Mouse (Mus musculus) T-cell, adult 2 months (primary cell): ENCODE measurements around the gene Dnajb11.

Experiments
- DNase-seq: peaks from one replicate; pipeline ENCODE4 v3.0.0; 2022; ENCODE audit warnings: low spot score

Gene Dnajb11

GRCm38 (mm10) chr16:22881487-22881886 lies 23.8 kb downstream of the Dnajb11 start:
- DNase-seq: no peak

GRCm38 (mm10) chr16:22883441-22883840 lies 25.8 kb downstream of the Dnajb11 start:
- DNase-seq: no peak

DNA sequence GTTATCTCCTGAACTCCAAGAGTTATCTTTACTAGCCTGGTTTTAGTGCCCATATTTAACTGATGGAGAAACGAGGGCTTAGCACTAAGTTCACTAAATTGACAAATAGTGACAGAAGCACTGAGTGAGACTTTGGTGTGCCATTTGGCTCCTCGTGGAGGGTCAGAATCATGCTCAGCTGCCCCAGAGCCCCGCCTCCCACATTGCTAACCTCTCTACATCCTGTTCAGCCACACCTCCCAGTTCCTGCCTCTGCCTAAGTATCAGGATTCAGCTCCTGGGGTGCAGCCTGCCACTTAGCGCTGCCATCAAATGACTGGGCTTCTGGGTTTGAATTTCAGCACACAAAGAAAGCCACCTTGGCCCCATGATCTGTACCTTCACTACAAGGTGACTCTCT lies 27.7 kb downstream of the Dnajb11 start:
- no peak for DNase-seq

DNA sequence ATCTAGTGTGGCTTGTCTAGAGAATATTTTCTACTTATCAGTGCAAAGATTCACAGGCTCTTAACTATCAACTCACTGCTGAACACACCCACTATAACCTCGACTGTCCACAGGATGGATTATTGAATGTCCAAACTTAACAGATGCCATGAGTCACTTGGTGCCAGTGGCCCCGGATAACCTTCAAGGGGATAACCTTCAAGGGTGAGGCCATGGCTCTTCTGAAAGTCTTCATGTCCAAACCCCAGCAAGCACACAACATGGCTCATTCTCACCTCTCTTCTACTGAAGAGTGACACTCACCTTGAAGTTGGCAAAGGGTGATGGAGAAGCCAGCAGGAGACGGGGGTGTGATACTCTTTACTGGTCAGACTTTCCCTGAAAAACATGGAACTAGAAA lies 29.1 kb downstream of the Dnajb11 start:
- no peak for DNase-seq

GRCm38 (mm10) chr16:22888835-22889234 lies 31.2 kb downstream of the Dnajb11 start:
- DNase-seq: no peak

DNA sequence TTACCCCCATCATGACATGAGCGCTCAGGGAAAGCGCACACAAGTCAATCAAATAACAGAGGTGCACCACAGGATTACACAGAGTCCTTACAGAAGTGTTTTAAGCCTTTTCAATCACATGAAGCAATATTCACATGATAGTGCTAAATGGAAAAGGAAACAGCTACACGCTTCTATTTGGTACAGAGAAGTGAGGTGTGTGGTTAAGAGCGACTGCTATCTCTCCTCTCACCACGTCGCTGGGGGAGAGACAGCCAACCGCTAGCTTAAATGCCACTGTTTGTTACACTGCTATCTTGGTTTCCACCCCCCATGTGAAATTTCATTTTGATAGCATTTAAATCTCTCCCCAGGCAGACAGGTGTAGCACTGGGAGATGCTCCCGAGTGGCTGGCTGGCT lies 32.1 kb downstream of the Dnajb11 start:
- no peak for DNase-seq

- DNase-seq: no peak
These were observed 33.3 kb downstream of the Dnajb11 start, which contains the start of gene Ahsg for GRCm38 (mm10) chr16:22890683-22891510. TSS of gene Ahsg (plus strand) at chr16:22891277.

- DNase-seq: no peak
These were observed 34.1 kb downstream of the Dnajb11 start for GRCm38 (mm10) chr16:22891733-22892154.

DNA sequence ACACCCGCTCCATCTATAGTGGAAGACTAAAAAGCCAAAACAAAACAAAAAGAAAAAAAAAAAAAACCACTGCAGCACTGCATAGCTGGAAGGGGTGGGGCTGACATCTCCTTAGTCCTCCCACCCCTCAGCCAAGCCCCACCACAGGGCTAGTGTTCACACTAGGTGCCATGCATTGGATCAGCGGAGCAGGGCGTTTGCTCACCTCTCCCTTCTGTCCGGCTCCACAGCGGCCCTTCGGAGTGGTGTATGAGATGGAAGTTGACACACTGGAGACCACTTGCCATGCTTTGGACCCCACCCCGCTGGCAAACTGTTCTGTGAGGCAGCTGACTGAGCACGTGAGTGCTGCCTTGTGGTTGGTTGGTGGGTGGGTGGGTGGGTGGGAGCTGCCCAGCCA lies 36.5 kb downstream of the Dnajb11 start:
- no peak for DNase-seq

DNA sequence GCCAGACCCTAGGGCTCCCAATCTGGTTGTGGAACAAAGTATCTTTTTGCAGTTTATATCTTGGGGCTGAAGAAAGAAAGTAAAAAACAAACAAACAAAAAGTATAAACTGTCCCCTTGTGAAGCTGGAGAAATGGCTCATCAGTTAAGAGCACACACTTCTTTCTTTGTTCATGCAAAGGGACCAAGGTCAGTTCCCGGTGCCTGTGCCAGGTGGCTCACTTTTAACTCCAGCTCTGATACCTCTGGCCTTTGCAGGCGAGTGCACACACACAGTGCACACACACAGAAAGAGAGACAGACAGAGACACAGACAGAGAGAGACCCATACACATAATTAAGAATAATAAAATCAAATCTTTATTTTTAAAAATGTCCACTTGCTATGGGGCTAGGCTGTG lies 39.0 kb downstream of the Dnajb11 start:
- DNase-seq: no peak

DNA sequence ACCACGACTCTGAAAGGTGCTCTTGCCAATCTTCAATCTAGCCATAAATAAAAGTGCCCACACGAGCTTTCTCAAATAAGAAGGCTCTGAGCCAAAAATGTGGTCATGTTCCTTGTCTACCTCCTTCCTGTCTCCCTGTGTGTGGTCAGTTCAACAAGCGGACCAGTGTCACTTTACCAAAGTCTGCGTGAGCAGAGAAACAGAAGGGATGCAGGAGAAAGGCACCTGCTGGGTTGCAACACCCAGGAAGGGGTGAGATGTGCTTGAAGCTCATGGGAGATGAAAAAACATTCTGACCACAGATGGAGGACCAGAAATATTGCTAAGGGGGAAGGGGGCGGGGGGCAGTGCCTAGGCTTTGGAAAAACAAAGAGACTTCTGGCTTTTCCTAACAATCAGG lies 41.7 kb downstream of the Dnajb11 start:
- DNase-seq: no peak

DNA sequence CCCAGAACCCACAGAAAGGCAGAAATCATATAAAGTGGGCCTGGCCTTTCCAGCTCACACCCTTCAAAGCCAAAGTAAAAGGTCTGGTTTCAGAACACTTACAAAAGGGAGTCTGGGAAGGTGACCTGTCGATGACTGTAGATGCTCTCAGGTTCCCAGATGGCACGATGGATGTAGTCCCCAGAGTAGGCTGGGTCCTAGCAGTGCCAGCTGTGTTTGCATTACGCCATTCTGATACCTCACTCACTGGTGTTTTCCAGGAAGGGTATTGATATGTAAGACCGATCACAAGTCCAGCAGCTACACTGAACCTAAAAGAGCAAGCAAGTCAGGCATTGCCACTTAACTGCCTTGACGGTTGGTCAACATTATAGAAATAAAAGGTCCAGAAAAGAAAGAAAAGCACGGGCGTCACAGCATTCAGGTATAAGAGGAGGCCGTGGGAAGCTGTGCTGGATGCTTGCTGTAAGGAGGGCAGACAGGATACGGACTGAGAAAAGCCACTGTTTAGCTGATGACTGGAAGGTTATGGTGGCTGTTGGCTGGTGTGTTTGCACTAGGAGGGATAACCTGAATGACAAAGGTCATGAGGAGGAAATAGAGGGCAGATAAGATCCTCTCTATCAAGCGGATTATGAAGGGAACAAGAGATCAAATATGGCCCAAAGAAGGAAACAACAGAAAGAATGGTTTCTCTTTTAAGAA lies 42.4 kb downstream of the Dnajb11 start:
- DNase-seq: no peak

- no peak for DNase-seq
These were observed 43.7 kb downstream of the Dnajb11 start for GRCm38 (mm10) chr16:22901326-22901725.

- no peak for DNase-seq
These were observed 51.6 kb downstream of the Dnajb11 start for GRCm38 (mm10) chr16:22909290-22909689.

DNA sequence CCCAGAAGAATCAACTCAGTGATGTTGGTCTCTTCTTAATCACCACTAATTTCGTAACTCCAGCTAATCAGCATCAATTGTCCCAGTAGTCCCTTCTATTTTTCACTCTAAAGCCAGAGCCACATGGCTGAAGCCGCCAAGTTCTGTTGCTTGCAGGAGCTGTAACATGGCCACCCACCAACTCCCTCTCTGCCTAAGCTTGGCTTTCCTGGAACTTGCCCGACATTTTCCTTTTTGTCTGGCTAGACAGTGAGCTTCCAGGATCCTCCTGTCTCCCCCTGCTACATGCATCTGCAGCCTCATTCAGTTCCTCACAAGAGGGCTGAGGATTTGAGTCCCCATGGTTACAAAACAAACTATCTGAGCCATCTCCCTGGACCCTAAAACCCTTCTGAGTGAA lies 54.3 kb downstream of the Dnajb11 start:
- DNase-seq: no peak

- DNase-seq: no peak
These were observed 55.2 kb downstream of the Dnajb11 start for GRCm38 (mm10) chr16:22912886-22913285.

DNA sequence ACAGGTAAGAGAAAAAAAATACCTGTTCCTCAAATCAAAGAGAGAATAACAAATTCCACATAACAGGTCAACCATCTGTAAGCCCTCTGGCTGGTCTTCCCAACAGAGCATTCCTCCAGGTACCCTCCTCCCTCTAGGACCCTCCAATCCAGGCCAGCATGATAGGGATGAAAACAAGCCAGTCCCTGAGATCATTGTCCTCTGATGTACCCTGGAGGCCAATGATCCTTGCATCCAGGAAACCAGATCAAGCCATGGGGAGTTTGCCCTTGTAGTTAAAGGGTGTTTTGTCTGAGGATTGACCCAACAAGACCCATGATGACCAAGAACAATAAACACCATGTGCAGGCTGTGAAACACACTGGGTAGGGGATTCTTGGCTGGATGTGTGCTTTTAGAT lies 56.6 kb downstream of the Dnajb11 start:
- no peak for DNase-seq

DNA sequence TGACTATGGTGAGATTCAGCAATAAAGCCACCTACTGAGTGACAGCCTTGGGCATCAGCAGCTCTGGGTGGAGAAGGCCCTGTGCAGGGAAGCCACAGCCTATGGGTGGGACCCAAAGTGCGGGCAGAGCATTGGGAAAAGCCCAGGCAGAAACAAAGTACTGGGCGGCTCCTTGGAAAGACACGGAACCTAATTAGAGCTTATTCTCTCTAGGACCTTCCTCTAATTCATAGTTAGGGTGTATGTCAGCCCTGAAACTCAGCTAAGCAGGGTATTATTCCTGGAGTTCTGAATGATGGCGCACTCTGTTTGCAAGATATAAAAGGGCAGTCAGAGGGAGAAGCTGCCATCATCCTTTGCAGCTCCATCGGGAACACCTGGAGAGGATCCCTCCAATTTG lies 60.4 kb downstream of the Dnajb11 start, which contains the start of gene Fetub:
TSS of gene Fetub (plus strand) at position 301 of the 400 bp plus-strand sequence.
- DNase-seq: no peak

DNA sequence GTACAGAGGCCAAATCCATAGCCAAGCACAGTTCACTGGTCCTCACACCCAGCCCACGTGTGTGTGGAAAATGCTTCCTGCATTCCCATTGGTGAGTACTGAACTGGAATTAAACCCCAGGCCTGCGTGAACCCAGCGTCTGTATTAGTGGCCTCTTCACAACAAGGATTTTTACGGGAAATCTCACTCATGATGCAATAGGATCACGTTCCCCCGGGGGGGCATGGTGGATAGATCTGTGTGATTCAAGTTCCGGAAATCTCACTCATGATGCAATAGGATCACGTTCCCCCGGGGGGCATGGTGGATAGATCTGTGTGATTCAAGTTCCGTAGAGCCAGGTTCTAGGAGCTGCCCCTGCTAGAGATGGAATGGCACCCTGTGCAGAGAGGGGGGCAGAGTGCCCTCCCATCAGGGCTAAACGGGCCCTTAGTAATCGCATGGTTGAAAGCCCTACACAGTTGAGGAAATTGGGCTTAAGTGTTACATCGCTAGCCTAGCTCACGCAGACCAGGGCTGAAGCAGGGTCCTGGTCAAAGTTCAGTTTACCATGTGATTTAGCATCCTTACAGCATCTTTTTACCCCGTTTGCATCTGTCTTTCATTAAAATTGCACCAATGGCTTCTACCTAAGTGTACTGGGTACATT lies 61.1 kb downstream of the Dnajb11 start:
- DNase-seq: no peak

DNA sequence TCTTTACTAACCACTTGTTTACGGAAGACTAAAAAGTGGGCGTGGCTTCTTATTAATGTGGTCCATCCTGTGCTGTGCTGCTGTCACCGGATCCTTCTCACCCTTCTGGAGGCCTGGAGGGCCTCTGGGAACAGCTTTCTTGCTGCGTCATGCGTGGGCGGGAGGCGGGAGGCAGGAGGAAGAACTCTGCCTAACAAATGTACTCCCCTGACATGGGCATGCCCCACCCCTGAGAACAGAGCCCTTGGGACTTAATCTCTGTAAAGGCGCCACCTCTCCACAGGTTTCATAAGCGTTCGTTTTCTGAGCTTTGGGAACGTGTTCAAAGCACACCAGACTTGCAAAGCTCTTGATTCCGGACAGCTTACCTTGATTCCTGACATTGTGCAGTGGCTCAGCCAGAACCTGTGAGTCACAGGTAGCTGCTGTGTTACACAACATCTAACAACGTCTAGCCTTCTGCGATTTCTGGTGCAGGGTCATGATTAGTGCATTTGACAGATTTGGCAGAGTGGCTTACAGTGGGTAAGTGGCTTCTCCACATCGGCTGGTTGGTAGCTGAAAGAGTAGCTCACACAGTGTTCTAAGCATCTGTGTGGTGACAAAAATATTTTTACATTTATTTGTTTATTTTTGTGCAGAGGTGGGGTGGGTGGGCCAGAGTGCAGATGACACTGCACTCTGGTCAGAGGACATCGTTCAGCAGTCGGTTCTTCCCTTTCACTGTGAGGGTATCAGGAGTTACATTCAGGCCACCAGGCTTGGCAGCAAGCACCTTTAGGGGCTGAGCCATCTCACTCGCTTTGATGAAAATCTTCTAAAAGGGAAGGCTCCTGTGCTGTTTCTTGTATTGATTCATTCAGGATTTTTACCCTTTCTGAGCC lies 62.6 kb downstream of the Dnajb11 start:
- no peak for DNase-seq

- no peak for DNase-seq
These were observed 64.1 kb downstream of the Dnajb11 start for GRCm38 (mm10) chr16:22921761-22922160.

- no peak for DNase-seq
These were observed 64.8 kb downstream of the Dnajb11 start for GRCm38 (mm10) chr16:22922433-22922832.
